Mouse (Mus musculus) heart, adult 2 months (tissue): ENCODE measurements around the gene Tgfbr2. TPM values are rescaled to one million over a fixed set of nuclear protein-coding genes. Genes with fewer than 3 reads are reported as not detected.
A peak's percentile ranks its signal among the peaks of the same experiment; 100 is the strongest.

ENCODE experiments used
- DNase-seq, 2 experiments: peaks; one replicate each; pipeline ENCODE4 v3.0.0; 2021
- H3K27ac ChIP-seq: fragments of 200-600 bp; 2 replicates; pipeline ENCODE4 v1.8.1; 2022
- H3K27me3 ChIP-seq: fragments of 200-500 bp; 2 replicates; pipeline ENCODE4 v1.6.1; 2012; ENCODE audit warnings: mild to moderate bottlenecking, low read length, inconsistent platforms, mixed read lengths; ENCODE audit not compliant: control insufficient read depth, insufficient read depth
- H3K36me3 ChIP-seq: fragments of 200-500 bp; 2 replicates; pipeline ENCODE4 v1.6.1; 2012; ENCODE audit warnings: low read length, inconsistent platforms; ENCODE audit not compliant: control insufficient read depth, insufficient read depth
- H3K4me1 ChIP-seq: fragments of 200-500 bp; 2 replicates; pipeline ENCODE4 v1.6.1; 2011; ENCODE audit warnings: low read length; ENCODE audit not compliant: control insufficient read depth, insufficient read depth
- H3K4me3 ChIP-seq: fragments of 200-600 bp; 2 replicates; pipeline ENCODE4 v1.8.1; 2022
- H3K79me2 ChIP-seq: fragments of 200-500 bp; replicated peaks from 2 replicates; pipeline ENCODE4 v1.6.1; 2012; ENCODE audit warnings: mild to moderate bottlenecking, inconsistent platforms, low read length, moderate library complexity, mixed read lengths; ENCODE audit not compliant: control insufficient read depth, insufficient read depth
- H3K9ac ChIP-seq: fragments of 200-500 bp; 2 replicates; pipeline ENCODE4 v1.6.1; 2012; ENCODE audit warnings: low read depth, mild to moderate bottlenecking, control low read depth, inconsistent platforms, low read length, mixed read lengths
- CTCF ChIP-seq: fragments of 200-600 bp; IDR thresholded peaks from 2 replicates; pipeline ENCODE4 v1.8.1; 2022; ENCODE audit warnings: antibody characterized with exemption, mild to moderate bottlenecking, moderate library complexity
- EP300 ChIP-seq: fragments of 200-500 bp; IDR thresholded peaks from 2 replicates; pipeline ENCODE4 v1.6.1; 2011; ENCODE audit warnings: low read depth, low read length, control low read depth; ENCODE audit not compliant: insufficient read depth
- POLR2A ChIP-seq: fragments of 200-500 bp; IDR thresholded peaks from 2 replicates; pipeline ENCODE4 v1.6.1; 2011; ENCODE audit warnings: mild to moderate bottlenecking, low read depth, low read length, control low read depth; ENCODE audit not compliant: insufficient read depth
- WGBS: fragments of 180-500 bp; shearing (Covaris S2); methylation state at CpG from one replicate; pipeline ENCODE4 v1.1.7; 2018; 5-methylcytosine and 5-hydroxymethylcytosine counted together
- intact Hi-C: fragments of 180-260 bp; cut with DNase I; formaldehyde crosslinking; loops from one replicate; pipeline ENCODE4 v1.15.1; 2025
- polyA plus RNA-seq: library from polyadenylated mRNA; depleted of rRNA; stranded (reverse); fragments of >200 nt; gene quantifications from 2 replicates; pipeline ENCODE4 v1.2.3, GENCODE M21; 2012
- total RNA-seq, 2 experiments: library from RNA; stranded (reverse); gene quantifications; 2 replicates each; pipeline ENCODE4 v1.2.3; 2021

The Tgfbr2 gene
- total and polyA plus RNA-seq, 3 experiments = 23.8 to 36.3 (median 32.5) TPM

DNA sequence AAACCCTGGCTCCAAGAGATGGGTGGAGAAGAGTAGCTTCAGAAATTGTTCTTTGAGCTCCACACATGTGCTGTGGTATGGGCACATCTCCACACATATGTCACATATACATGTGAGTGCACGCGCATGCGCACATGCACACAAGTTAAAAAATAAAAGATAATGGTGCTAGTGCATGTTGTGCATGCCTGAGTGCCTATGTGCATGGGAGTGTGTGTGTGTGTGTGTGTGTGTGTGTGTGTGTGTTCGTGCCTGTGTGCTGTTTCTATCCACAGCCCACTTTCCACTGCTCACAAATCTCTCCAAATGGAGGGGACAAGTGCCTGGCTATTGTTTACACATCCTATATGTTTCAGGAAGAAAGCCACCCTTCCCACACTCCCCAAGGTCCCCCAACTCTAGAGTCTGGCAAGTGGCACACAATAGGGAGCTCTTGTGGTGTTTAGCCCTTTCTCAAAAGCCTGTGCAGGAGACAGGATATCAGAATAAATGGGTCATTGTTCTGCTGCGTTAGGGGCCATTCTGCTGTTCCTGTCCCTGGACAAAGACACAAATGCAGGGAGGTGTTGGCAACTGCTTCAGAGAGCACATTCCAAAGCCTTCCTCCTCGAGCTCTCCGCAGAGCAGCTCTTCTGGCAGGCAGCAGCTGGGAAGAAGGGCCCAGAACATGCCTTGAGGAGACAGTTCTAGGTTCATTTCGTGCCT is 37.9 kb upstream of the Tgfbr2 start:
- H3K36me3 ChIP-seq = no peaks in the 10 kb centered on the region
- intact Hi-C loops = loop anchor here (1.0 to 5.0 kb wide), 2 partner anchors 41 to 256 kb away; no protein-coding TSS in a partner anchor
- 53% methylated on average over 8 of the region's 8 CpGs for WGBS
- TF ChIP-seq EP300 = 0 out of 2 replicates have a peak, but pooled peaks have one; percentile 60
- no peak for TF ChIP-seq POLR2A
- H3K9ac ChIP-seq = no peak overlapping the region
- peaks cover 7% of the 10 kb centered on the region for H3K4me1 ChIP-seq
- no peaks in the 10 kb centered on the region for H3K27me3 ChIP-seq
- no peak overlapping the region for H3K4me3 ChIP-seq
- DNase-seq = peak in 1 of 2 experiments; percentile 52
- peak overlapping the region; percentile 28 for H3K27ac ChIP-seq
- no peaks in the 10 kb centered on the region for H3K79me2 ChIP-seq

DNA sequence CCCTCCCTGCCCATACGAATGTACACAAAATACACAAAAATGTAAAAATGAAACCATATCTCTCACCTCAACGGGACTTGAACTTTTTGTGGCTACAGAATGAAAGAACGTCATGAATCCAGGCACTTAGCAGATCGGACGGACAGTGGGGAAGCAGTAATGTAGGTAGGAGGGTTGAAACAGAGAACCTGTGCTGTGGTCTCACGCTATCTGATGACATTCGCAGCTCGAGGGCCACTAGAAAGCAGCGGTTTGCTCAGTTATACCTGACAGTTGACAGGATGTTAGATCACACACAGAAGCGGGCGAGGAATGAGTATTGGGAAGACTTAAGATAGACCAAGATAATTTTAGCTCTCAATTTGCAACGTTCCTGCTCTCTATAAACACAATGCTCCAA is 36.9 kb upstream of the Tgfbr2 start:
- no peak for DNase-seq
- WGBS = 79% methylated on average over 12 of the region's 12 CpGs

DNA sequence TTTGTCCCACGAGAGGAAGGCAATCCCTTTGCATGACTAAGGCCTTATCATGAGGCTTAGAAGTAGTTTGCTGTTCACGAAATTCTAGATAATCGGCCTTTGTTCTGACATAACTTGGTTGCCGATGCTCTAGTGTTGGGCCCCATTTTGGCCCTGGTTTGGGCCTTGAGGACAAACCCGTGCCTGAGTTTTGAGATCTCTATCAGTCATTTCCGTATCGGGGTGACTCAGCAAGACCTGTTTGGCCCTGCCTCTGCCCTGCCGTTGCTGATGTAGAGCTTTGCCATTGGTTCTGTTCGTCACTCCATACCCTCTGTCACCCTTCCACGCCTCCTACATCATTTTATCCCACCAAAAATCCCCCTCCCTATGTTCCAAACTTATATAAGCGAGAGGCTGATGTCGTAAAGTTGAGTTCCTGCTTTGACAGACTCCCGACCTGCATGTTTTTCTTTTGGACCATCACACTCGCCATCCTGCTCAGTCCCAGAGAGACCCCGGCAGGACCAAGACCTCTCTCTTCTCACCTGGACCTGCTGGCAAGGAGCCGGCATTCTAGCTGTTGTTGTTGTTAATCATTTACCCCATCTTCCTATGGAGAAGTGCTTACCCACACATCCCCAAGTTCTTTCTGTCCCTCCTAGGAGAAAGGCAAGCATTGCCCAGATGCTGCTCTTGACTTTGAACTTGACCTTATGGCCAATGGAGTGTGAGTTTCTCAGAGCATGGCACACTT is 33.2 kb upstream of the Tgfbr2 start:
- intact Hi-C loops = no loop called here
- H3K27me3 ChIP-seq = no peaks in the 10 kb centered on the region
- H3K4me1 ChIP-seq = peaks cover 4% of the 10 kb centered on the region
- TF ChIP-seq CTCF (no peak), EP300 (no peak), POLR2A (no peak)
- 82% methylated on average over 16 of the region's 16 CpGs for WGBS
- H3K79me2 ChIP-seq = no peaks in the 10 kb centered on the region
- H3K4me3 ChIP-seq = no peak overlapping the region
- H3K9ac ChIP-seq = no peak overlapping the region
- no peaks in the 10 kb centered on the region for H3K36me3 ChIP-seq
- no peak for DNase-seq
- H3K27ac ChIP-seq = no peak overlapping the region

More for the DNA sequence above, 36.9 kb upstream of the Tgfbr2 start:
- no peaks in the 10 kb centered on the region for H3K79me2 ChIP-seq
- no peaks in the 10 kb centered on the region for H3K27me3 ChIP-seq
- no peak overlapping the region for H3K9ac ChIP-seq
- no peak overlapping the region for H3K4me3 ChIP-seq
- TF ChIP-seq POLR2A (no peak), EP300 (no peak), CTCF (no peak)
- H3K4me1 ChIP-seq = peaks cover 7% of the 10 kb centered on the region
- no peaks in the 10 kb centered on the region for H3K36me3 ChIP-seq
- no peak overlapping the region for H3K27ac ChIP-seq
- intact Hi-C loops = loop anchor here (5.0 kb wide), 1 partner anchor 40 kb away; no protein-coding TSS in a partner anchor

DNA sequence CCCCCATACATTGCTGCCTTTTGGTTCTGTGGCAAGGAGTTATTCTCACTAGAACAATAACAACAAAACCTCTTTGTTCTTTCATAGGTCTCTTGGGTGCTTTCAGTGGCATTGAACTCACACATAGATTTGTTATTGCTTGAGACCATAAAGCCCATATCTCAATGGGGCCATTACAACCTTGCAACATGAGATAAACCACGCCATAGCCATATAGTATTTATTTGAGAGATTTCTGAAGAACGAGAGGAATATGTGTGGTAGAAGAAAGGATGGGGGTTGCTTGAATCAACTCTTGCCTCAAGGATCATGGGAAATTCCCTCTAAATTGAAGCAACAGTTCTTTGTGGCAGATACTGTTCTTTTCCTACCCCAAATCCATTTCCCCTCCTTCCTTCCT is 31.7 kb upstream of the Tgfbr2 start:
- TF ChIP-seq EP300 (no peak), POLR2A (no peak), CTCF (no peak)

DNA sequence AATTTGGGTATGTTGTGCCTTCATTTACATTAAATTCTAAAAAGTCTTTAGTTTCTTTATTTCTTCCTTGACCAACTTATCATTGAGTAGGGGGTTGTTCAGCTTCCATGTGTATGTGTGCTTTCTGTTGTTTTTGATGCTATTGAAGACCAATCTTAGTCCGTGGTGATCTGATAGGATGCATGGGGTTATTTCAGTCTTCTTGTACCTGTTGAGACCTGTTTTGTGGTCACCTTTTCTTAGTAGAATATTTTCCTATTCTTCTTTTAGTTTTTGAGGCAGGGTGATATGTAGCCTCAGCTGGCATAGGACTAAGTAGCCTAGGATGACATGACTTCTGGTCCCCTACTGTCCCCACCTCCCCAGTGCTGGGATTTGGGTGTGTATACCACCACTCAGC is 28.5 kb upstream of the Tgfbr2 start:
- Histone ChIP-seq H3K27me3 (no peaks in the 10 kb centered on the region), H3K4me1 (no peaks in the 10 kb centered on the region), H3K79me2 (no peaks in the 10 kb centered on the region), H3K9ac (no peak overlapping the region), H3K27ac (no peak overlapping the region), H3K36me3 (no peaks in the 10 kb centered on the region), H3K4me3 (no peak overlapping the region)
- DNase-seq = no peak
- intact Hi-C loops = no loop called here
- TF ChIP-seq CTCF = no peak
- no peak for TF ChIP-seq EP300
- no peak for TF ChIP-seq POLR2A
- WGBS = 89% methylated on average over 1 of the region's 1 CpGs

More for the DNA sequence above, 31.7 kb upstream of the Tgfbr2 start:
- H3K27ac ChIP-seq = no peak overlapping the region
- no peaks in the 10 kb centered on the region for H3K4me1 ChIP-seq
- H3K9ac ChIP-seq = no peak overlapping the region
- no peaks in the 10 kb centered on the region for H3K79me2 ChIP-seq
- no peak for DNase-seq
- no peaks in the 10 kb centered on the region for H3K36me3 ChIP-seq
- WGBS = 75% methylated on average over 2 of the region's 2 CpGs
- no peaks in the 10 kb centered on the region for H3K27me3 ChIP-seq
- no peak overlapping the region for H3K4me3 ChIP-seq
- intact Hi-C loops = no loop called here

DNA sequence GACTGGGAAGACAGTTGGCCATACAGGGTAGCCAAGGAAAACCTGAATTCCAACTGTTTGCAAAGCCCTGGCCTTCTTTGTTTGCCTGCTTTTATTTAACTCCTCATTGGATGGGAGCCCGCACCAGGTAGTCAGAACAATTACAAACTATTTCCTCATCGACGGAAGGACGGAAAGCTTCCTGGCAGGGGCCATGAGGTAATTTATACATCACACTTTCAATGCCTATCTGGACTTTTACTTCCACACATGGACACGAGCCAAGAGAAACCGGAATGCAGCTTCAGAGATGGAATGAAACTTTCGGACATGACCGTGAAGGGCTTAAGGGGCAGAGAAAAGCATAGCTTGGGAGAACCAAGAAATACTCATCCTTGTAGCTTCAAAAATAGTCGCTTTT is 24.0 kb upstream of the Tgfbr2 start:
- intact Hi-C loops = no loop called here
- no peaks in the 10 kb centered on the region for H3K4me1 ChIP-seq
- DNase-seq = no peak
- no peaks in the 10 kb centered on the region for H3K36me3 ChIP-seq
- H3K27me3 ChIP-seq = no peaks in the 10 kb centered on the region
- H3K79me2 ChIP-seq = no peaks in the 10 kb centered on the region
- no peak overlapping the region for H3K27ac ChIP-seq
- WGBS = 31% methylated on average over 9 of the region's 9 CpGs
- no peak overlapping the region for H3K9ac ChIP-seq
- H3K4me3 ChIP-seq = no peak overlapping the region
- TF ChIP-seq POLR2A = no peak
- TF ChIP-seq CTCF = no peak
- no peak for TF ChIP-seq EP300
